ENCODE assay signal across 27 mouse cellular contexts in the genomic region with DNA sequence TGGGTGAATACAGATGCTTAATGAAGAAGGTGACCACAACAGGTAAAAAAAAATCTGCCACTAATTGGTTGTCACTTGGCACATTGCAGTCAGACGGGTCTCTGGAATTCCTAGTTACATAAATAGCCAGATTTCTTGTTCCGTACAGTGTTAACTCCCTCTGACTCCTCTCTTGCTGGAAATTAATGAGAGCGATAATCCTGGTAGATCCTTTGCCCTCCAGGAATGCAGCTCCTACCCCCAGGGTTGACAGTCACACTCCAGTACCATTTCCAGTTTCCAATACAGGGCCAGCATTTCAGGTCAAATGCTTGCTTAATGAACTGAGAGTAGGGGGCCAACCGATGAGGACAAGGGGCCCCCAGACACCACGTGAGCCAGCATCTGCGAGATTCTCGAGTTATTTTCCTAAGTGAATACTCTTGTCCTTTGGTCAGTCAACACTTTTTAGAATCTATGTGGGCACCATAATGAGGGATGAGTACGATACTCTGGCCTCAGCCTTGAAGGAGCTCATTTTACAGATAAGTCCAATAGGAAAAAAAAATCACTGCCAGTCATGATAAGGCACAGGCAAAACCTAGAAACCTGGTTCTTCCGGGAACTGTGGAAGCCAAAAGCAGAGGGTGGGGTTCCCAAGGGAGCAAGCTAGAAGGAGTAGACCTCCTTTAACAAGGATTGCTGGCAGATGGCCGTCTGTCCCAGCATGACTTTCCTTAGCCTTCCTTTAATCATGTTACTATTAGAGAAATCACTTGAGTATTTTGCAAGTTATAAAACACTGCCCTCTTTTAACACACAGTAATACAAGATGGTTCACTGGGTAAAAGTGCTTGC. TPM values are rescaled to one million over a fixed set of nuclear protein-coding genes. Genes with fewer than 3 reads are reported as not detected.
A peak's percentile ranks its signal among the peaks of the same experiment; 100 is the strongest.
DNase-seq lines count a peak whose midpoint lies in the region; ATAC-seq and TF ChIP-seq lines count a peak whose summit lies in the region.
"Had no signal": no experiment of that assay in that cellular context is flagged by ENCODE, and none has a peak within 500 bp of the region (broad histone marks: within the 10 kb centered on the region; RNA-seq: fewer than 3 reads in every experiment).

No protein-coding gene starts in this region.

- no peak overlapping the region for H3K4me3 ChIP-seq in embryonic facial prominence, embryonic 14.5 days (ENCODE audit: low read depth, low read length)
- no peak overlapping the region for H3K4me3 ChIP-seq in embryonic facial prominence, embryonic 10.5 days
- H3K4me3 ChIP-seq in midbrain, embryonic 14.5 days (replicated peaks; ENCODE audit: low read depth, low read length) = no peak overlapping the region
- H3K4me3 ChIP-seq in midbrain, postnatal 0 days (ENCODE audit: low read depth, low read length) = no peak overlapping the region
- H3K4me3 ChIP-seq: embryonic facial prominence, embryonic 13.5 days; forebrain, embryonic 10.5 days; forebrain, embryonic 13.5 days; hindbrain, embryonic 10.5 days; hindbrain, embryonic 13.5 days; intestine, embryonic 15.5 days had no signal

- no peaks in the 10 kb centered on the region for H3K36me3 ChIP-seq in embryonic facial prominence, embryonic 14.5 days (ENCODE audit: control insufficient read depth, insufficient read depth, low read length)
- H3K36me3 ChIP-seq in embryonic facial prominence, embryonic 10.5 days (replicated peaks) = no peaks in the 10 kb centered on the region
- H3K36me3 ChIP-seq in midbrain, embryonic 14.5 days (ENCODE audit: control insufficient read depth, insufficient read depth, low read length) = no peaks in the 10 kb centered on the region
- H3K36me3 ChIP-seq in midbrain, postnatal 0 days (ENCODE audit: insufficient read depth, low read length) = no peaks in the 10 kb centered on the region
- H3K36me3 ChIP-seq: embryonic facial prominence, embryonic 13.5 days; forebrain, embryonic 10.5 days; G1E; hindbrain, embryonic 10.5 days; intestine, embryonic 15.5 days had no signal

- no peak overlapping the region for H3K27ac ChIP-seq in embryonic facial prominence, embryonic 14.5 days (replicated peaks; ENCODE audit: low read depth, low read length)
- H3K27ac ChIP-seq in embryonic facial prominence, embryonic 10.5 days (replicated peaks) = no peak overlapping the region
- H3K27ac ChIP-seq in midbrain, embryonic 14.5 days (replicated peaks; ENCODE audit: low read depth, low read length) = 0 out of 2 replicates have a peak overlapping the region, but pooled peaks have one; percentile 2
- H3K27ac ChIP-seq in midbrain, postnatal 0 days (ENCODE audit: low read depth, low read length) = no peak overlapping the region
- H3K27ac ChIP-seq: embryonic facial prominence, embryonic 13.5 days; forebrain, embryonic 10.5 days; forebrain, embryonic 13.5 days; hindbrain, embryonic 10.5 days; hindbrain, embryonic 13.5 days; intestine, embryonic 15.5 days had no signal

- no peak for TF ChIP-seq CTCF in midbrain, postnatal 0 days (IDR thresholded peaks at IDR 0.05)

- 63% methylated on average over 10 of the region's 10 CpGs for WGBS in embryonic facial prominence, embryonic 14.5 days
- WGBS in embryonic facial prominence, embryonic 10.5 days = 73% methylated on average over 10 of the region's 10 CpGs
- WGBS in midbrain, embryonic 14.5 days = 72% methylated on average over 10 of the region's 10 CpGs
- 59% methylated on average over 10 of the region's 10 CpGs for WGBS in midbrain, postnatal 0 days

- DNase-seq in embryonic facial prominence, embryonic 14.5 days (ENCODE audit: low spot score) = peak; percentile 25
- no peak for DNase-seq in embryonic facial prominence, embryonic 10.5 days (ENCODE audit: low spot score)
- no peak for DNase-seq in midbrain, embryonic 14.5 days
- no peak for DNase-seq in midbrain, postnatal 0 days (ENCODE audit: low spot score)
- peak; percentile 62 for DNase-seq in Muller cell, postnatal 12 days (ENCODE audit: inconsistent ontology term)
- peak; percentile 5 for DNase-seq in adipocyte (ENCODE audit: low spot score)
- DNase-seq in adrenal gland, adult (ENCODE audit: inconsistent age in 2 of 2, low spot score in 1 of 2) = no peak
- DNase-seq: adrenal gland, adult 2 months; adrenal gland, postnatal 36 days; B cell, adult 2 months; cerebellum, adult 18-20 months; cerebellum, adult 9-10 months; cerebellum, postnatal 14 days; gastrocnemius, postnatal 10 days; gastrocnemius, postnatal 36 days had no signal

- no peaks in the 10 kb centered on the region for H3K9me3 ChIP-seq in embryonic facial prominence, embryonic 14.5 days (ENCODE audit: control insufficient read depth, low read length)
- H3K9me3 ChIP-seq in embryonic facial prominence, embryonic 10.5 days = 0 out of 2 replicates have a peak, but pooled peaks cover 4% of the 10 kb centered on the region
- H3K9me3 ChIP-seq in midbrain, embryonic 14.5 days (ENCODE audit: control insufficient read depth, low read length) = no peaks in the 10 kb centered on the region
- H3K9me3 ChIP-seq in midbrain, postnatal 0 days (ENCODE audit: low read length) = no peaks in the 10 kb centered on the region
- H3K9me3 ChIP-seq: embryonic facial prominence, embryonic 13.5 days; forebrain, embryonic 13.5 days; G1E; hindbrain, embryonic 10.5 days; intestine, embryonic 15.5 days had no signal

- H3K27me3 ChIP-seq in embryonic facial prominence, embryonic 14.5 days (replicated peaks; ENCODE audit: control insufficient read depth, insufficient read depth, low read length) = no peaks in the 10 kb centered on the region
- no peaks in the 10 kb centered on the region for H3K27me3 ChIP-seq in embryonic facial prominence, embryonic 10.5 days (replicated peaks; ENCODE audit: low read depth, poor library complexity, severe bottlenecking)
- no peaks in the 10 kb centered on the region for H3K27me3 ChIP-seq in midbrain, embryonic 14.5 days (ENCODE audit: control insufficient read depth, insufficient read depth, low read length)
- H3K27me3 ChIP-seq in midbrain, postnatal 0 days (ENCODE audit: insufficient read depth, low read length) = no peaks in the 10 kb centered on the region
- H3K27me3 ChIP-seq: embryonic facial prominence, embryonic 13.5 days; forebrain, embryonic 13.5 days; hindbrain, embryonic 13.5 days; intestine, embryonic 15.5 days had no signal

- H3K4me2 ChIP-seq in embryonic facial prominence, embryonic 14.5 days (ENCODE audit: low read depth, low read length) = no peak overlapping the region
- H3K4me2 ChIP-seq in midbrain, embryonic 14.5 days (ENCODE audit: low read length) = no peak overlapping the region
- no peak overlapping the region for H3K4me2 ChIP-seq in midbrain, postnatal 0 days (ENCODE audit: low read depth, low read length, poor library complexity, severe bottlenecking)
- H3K4me2 ChIP-seq: embryonic facial prominence, embryonic 13.5 days; forebrain, embryonic 13.5 days; heart, embryonic 11.5 days; hindbrain, embryonic 13.5 days; intestine, embryonic 15.5 days had no signal

- H3K9ac ChIP-seq in embryonic facial prominence, embryonic 14.5 days (ENCODE audit: low read depth, low read length) = no peak overlapping the region
- no peak overlapping the region for H3K9ac ChIP-seq in midbrain, embryonic 14.5 days (replicated peaks; ENCODE audit: low read length)
- H3K9ac ChIP-seq in midbrain, postnatal 0 days (replicated peaks; ENCODE audit: low read length, poor library complexity, severe bottlenecking) = no peak overlapping the region
- H3K9ac ChIP-seq: embryonic facial prominence, embryonic 13.5 days; forebrain, embryonic 13.5 days; hindbrain, embryonic 13.5 days; intestine, embryonic 15.5 days had no signal

- 0 out of 2 replicates have a peak, but pooled peaks cover 2% of the 10 kb centered on the region for H3K4me1 ChIP-seq in embryonic facial prominence, embryonic 14.5 days (ENCODE audit: control insufficient read depth, insufficient read depth, low read length)
- no peaks in the 10 kb centered on the region; the same call in 1 of the 2 replicates for H3K4me1 ChIP-seq in embryonic facial prominence, embryonic 10.5 days
- no peaks in the 10 kb centered on the region for H3K4me1 ChIP-seq in midbrain, embryonic 14.5 days (ENCODE audit: control insufficient read depth, insufficient read depth, low read length)
- no peaks in the 10 kb centered on the region; the same call in 1 of the 2 replicates for H3K4me1 ChIP-seq in midbrain, postnatal 0 days (ENCODE audit: insufficient read depth, low read length)
- H3K4me1 ChIP-seq: embryonic facial prominence, embryonic 13.5 days; forebrain, embryonic 13.5 days had no signal

- ATAC-seq in embryonic facial prominence, embryonic 14.5 days (ENCODE audit: low read depth) = no peak
- no peak for ATAC-seq in midbrain, embryonic 14.5 days (ENCODE audit: low FRiP score, low TSS enrichment)
- no peak for ATAC-seq in midbrain, postnatal 0 days (ENCODE audit: low FRiP score)
- ATAC-seq: activated CD4-positive, CD25-positive, alpha-beta regulatory T cell, adult 4 months; forebrain, embryonic 13.5 days; forebrain, embryonic 16.5 days; hindbrain, embryonic 16.5 days; intestine, embryonic 15.5 days had no signal

RNA-seq across cellular contexts. Expression of a gene that starts 24.9 kb away (rescaled TPM):
- polyA plus RNA-seq in embryonic facial prominence, embryonic 14.5 days (2014; fragmentation: Nextera tagmentation; extraction: Ambion mirVana) = 18.2 and 22.3 TPM in 2 replicates
- 23.3 and 24.3 TPM in 2 replicates for polyA plus RNA-seq in embryonic facial prominence, embryonic 10.5 days (2016; fragmentation: Nextera tagmentation; extraction: Ambion mirVana)
- polyA plus RNA-seq in midbrain, embryonic 14.5 days (2014; fragmentation: Nextera tagmentation; extraction: Ambion mirVana) = 19.6 and 22.4 TPM in 2 replicates
- 46.7 and 50.6 TPM in 2 replicates for total RNA-seq in midbrain, postnatal 0 days (2014; rRNA removed)
- polyA plus RNA-seq in midbrain, postnatal 0 days (2015; fragmentation: Nextera tagmentation; extraction: Ambion mirVana) = 17.9 and 23.2 TPM in 2 replicates
- total RNA-seq: CH12.LX had no signal
- polyA plus RNA-seq: activated CD4-positive, CD25-positive, alpha-beta regulatory T cell, adult 4 months had no signal

Comparison
In these comparisons a context has a peak if more than half of its experiments do, and no peak if none do; other contexts are left out.
1. DNase-seq: peak in embryonic facial prominence, embryonic 14.5 days (single experiment), Muller cell, postnatal 12 days (single experiment) and adipocyte (single experiment); none in embryonic facial prominence, embryonic 10.5 days (single experiment), midbrain, embryonic 14.5 days (single experiment), midbrain, postnatal 0 days (single experiment) and adrenal gland, adult (0 of 2).